Mouse (Mus musculus) G1E (cell line): Measurements from ENCODE around the gene Agap3. TPM values are rescaled to one million over a fixed set of nuclear protein-coding genes. Genes with fewer than 3 reads are reported as not detected.

ENCODE experiments used
- ATAC-seq: 2 replicates; pipeline ENCODE4 v1.8.0; 2016; ENCODE audit warnings: mild to moderate bottlenecking; ENCODE audit not compliant: insufficient number of reproducible peaks, poor library complexity, low FRiP score, severe bottlenecking; ENCODE audit errors: extremely low read depth
- DNase-seq: peaks from one replicate; pipeline ENCODE4 v3.0.0; 2012; ENCODE audit warnings: low spot score
- H3K27me3 ChIP-seq: 2 replicates; pipeline ENCODE4 v1.6.1; 2012; ENCODE audit warnings: mild to moderate bottlenecking, low read length, inconsistent platforms; ENCODE audit not compliant: insufficient read depth
- H3K36me3 ChIP-seq: replicated peaks from 2 replicates; pipeline ENCODE3; 2012; ENCODE audit warnings: mild to moderate bottlenecking, inconsistent platforms
- H3K4me1 ChIP-seq: 2 replicates; pipeline ENCODE4 v1.6.1; 2012; ENCODE audit warnings: low read depth, low read length, inconsistent platforms, mixed read lengths; ENCODE audit not compliant: insufficient read depth
- H3K4me3 ChIP-seq: 2 replicates; pipeline ENCODE4 v1.5.1; 2012; ENCODE audit warnings: low read depth, mild to moderate bottlenecking, inconsistent platforms, low read length, moderate library complexity, mixed read lengths
- H3K9me3 ChIP-seq: replicated peaks from 2 replicates; pipeline ENCODE4 v1.6.1; 2012; ENCODE audit warnings: inconsistent platforms
- CTCF ChIP-seq: IDR thresholded peaks from 2 replicates; pipeline ENCODE4 v1.5.1; 2012; ENCODE audit warnings: low read depth, low read length, inconsistent platforms, mixed read lengths
- GATA1 ChIP-seq: IDR thresholded peaks from 2 replicates; pipeline ENCODE4 v1.6.1; 2012; ENCODE audit warnings: borderline replicate concordance, low read length, inconsistent platforms, mixed read lengths
- GATA2 ChIP-seq: IDR thresholded peaks from 2 replicates; pipeline ENCODE4 v1.6.1; 2012; ENCODE audit warnings: low read depth, low read length, inconsistent platforms, borderline replicate concordance
- POLR2AphosphoS5 ChIP-seq: IDR thresholded peaks from 2 replicates; pipeline ENCODE4 v1.6.1; 2012; ENCODE audit warnings: low read depth, low read length, inconsistent platforms; ENCODE audit not compliant: insufficient replicate concordance
- TAL1 ChIP-seq: conservative IDR thresholded peaks from 2 replicates; pipeline ENCODE4 v1.6.1; 2012; ENCODE audit warnings: low read depth, low read length, inconsistent platforms, mixed read lengths
- polyA plus RNA-seq: library from polyadenylated mRNA; stranded (reverse); fragments of >175 nt; gene quantifications from 2 replicates; pipeline ENCODE4 v1.2.3, GENCODE M21; 2012
- total RNA-seq, 2 experiments: library from RNA; stranded (forward) in 1 of 2; stranded (reverse) in 1 of 2; fragments of 200-1000 nt in 1 of 2; fragments of >200 nt in 1 of 2; fragmentation: Nextera tagmentation in 1 of 2; gene quantifications; 2 replicates each; pipeline ENCODE4 v1.2.3; 2014 to 2017

Agap3 gene
- total and polyA plus RNA-seq, 3 experiments: 26.3 to 133 (median 30.3) TPM

- H3K27me3 ChIP-seq: peaks cover 41% of the 10 kb centered on the region
- H3K4me1 ChIP-seq: 0 out of 2 replicates have a peak, but pooled peaks cover 2% of the 10 kb centered on the region
- no peak within 1 kb of the TSS for H3K4me3 ChIP-seq
- no peak for DNase-seq
- no peak for TF ChIP-seq CTCF
- TF ChIP-seq GATA1: no peak
- no peak for TF ChIP-seq TAL1
- no peak for TF ChIP-seq GATA2
- TF ChIP-seq POLR2AphosphoS5: no peak
- no peak for ATAC-seq
- H3K9me3 ChIP-seq: no peaks in the 10 kb centered on the region
- H3K36me3 ChIP-seq: no peaks in the 10 kb centered on the region
These were observed 88.6 kb downstream of the Agap3 start, which contains the start of gene Asb10 for GRCm38 (mm10) chr5:24540387-24541143. Gene Asb10 (minus strand): TSS chr5:24540978.

DNA sequence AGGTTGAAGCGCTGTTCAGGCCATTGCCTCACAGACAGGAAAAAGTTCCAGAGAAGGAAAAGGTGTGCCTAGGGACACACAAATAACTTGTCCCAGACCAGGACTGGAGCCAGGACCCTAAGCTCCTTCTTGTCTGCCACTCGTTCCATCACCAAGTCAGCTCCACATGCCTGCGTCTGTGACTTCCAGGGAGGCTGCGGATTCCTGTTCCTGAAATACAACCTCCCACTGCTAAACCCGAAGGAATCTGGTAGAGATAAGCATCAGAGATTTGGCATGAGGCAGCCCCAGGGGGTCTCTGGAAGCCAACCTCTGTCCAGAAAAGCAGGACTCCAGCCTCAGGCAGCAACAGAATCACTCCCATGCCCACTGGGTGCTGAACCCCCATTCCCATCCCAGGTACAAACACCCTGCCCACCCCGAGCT is 89.2 kb downstream of the Agap3 start:
- no peak for TF ChIP-seq GATA2
- TF ChIP-seq POLR2AphosphoS5: no peak
- TF ChIP-seq GATA1: no peak
- no peak for TF ChIP-seq TAL1
- TF ChIP-seq CTCF: no peak
- Histone ChIP-seq H3K27me3 (peaks cover 46% of the 10 kb centered on the region), H3K36me3 (no peaks in the 10 kb centered on the region), H3K9me3 (no peaks in the 10 kb centered on the region), H3K4me1 (0 out of 2 replicates have a peak, but pooled peaks cover 2% of the 10 kb centered on the region), H3K4me3 (no peak overlapping the region)
- DNase-seq: no peak
- no peak for ATAC-seq

GRCm38 (mm10) chr5:24542643-24543042 is 90.7 kb downstream of the Agap3 start:
- Histone ChIP-seq H3K4me3 (no peak overlapping the region), H3K27me3 (peaks cover 43% of the 10 kb centered on the region), H3K4me1 (0 out of 2 replicates have a peak, but pooled peaks cover 2% of the 10 kb centered on the region), H3K36me3 (no peaks in the 10 kb centered on the region), H3K9me3 (no peaks in the 10 kb centered on the region)
- TF ChIP-seq GATA2 (no peak), TAL1 (no peak), CTCF (no peak), GATA1 (no peak), POLR2AphosphoS5 (no peak)
- ATAC-seq (no peak), DNase-seq (no peak)

- no peak overlapping the region for H3K4me3 ChIP-seq
- no peaks in the 10 kb centered on the region for H3K9me3 ChIP-seq
- H3K27me3 ChIP-seq: peaks cover 55% of the 10 kb centered on the region
- no peaks in the 10 kb centered on the region for H3K4me1 ChIP-seq
- no peaks in the 10 kb centered on the region for H3K36me3 ChIP-seq
- no peak for TF ChIP-seq TAL1
- no peak for TF ChIP-seq POLR2AphosphoS5
- TF ChIP-seq GATA1: no peak
- TF ChIP-seq GATA2: no peak
- TF ChIP-seq CTCF: no peak
- ATAC-seq (no peak), DNase-seq (no peak)
These were observed 98.8 kb downstream of the Agap3 start for GRCm38 (mm10) chr5:24550598-24551316.

DNA sequence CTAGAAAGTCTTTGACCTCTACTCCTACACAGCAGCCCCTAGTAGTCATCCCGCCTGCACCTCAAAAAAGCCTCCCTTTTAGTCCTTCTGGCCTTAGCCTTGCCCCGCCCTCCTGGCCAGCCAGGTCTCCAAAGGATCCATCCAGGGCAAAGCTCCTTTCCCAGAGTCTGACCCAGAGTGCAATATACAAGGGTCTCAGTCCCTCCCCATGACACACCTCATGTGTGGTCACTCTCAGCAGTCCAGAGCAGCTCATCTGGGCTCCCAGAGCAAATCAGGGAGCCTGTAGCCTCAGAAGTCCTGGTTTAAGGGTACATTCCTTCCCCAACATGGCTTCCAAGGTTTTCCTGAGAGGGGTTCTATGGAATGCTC is 99.3 kb downstream of the Agap3 start:
- Histone ChIP-seq H3K9me3 (no peaks in the 10 kb centered on the region), H3K4me3 (no peak overlapping the region), H3K4me1 (no peaks in the 10 kb centered on the region), H3K36me3 (no peaks in the 10 kb centered on the region), H3K27me3 (peaks cover 53% of the 10 kb centered on the region)
- TF ChIP-seq TAL1: no peak
- TF ChIP-seq CTCF: no peak
- TF ChIP-seq GATA1: no peak
- TF ChIP-seq GATA2: no peak
- no peak for TF ChIP-seq POLR2AphosphoS5
- ATAC-seq (no peak), DNase-seq (no peak)

Other genes with a start within 250 kb of the Agap3 start
- 3.3 and 6.8 TPM in 2 replicates for gene Kcnh2, start 100.6 kb upstream of the Agap3 start, total RNA-seq (2014; fragmentation: Nextera tagmentation)
- gene Kcnh2, start 100.6 kb upstream of the Agap3 start, total RNA-seq (2017): 1.0 and 1.3 TPM in 2 replicates
- 12.6 and 15.1 TPM in 2 replicates for gene Kcnh2, start 100.6 kb upstream of the Agap3 start, polyA plus RNA-seq
- 0.23 and 0.58 TPM in 2 replicates for gene Nos3, start 87.4 kb upstream of the Agap3 start, total RNA-seq (2014; fragmentation: Nextera tagmentation)
- gene Nos3, start 87.4 kb upstream of the Agap3 start, total RNA-seq (2017): 0.17 and 0.22 TPM in 2 replicates
- 0.07 and 0.09 TPM in 2 replicates for gene Nos3, start 87.4 kb upstream of the Agap3 start, polyA plus RNA-seq
- not detected in 2 replicates for gene Atg9b, start 60.0 kb upstream of the Agap3 start, total RNA-seq (2014; fragmentation: Nextera tagmentation)
- gene Atg9b, start 60.0 kb upstream of the Agap3 start, total RNA-seq (2017): 0.06 and 0.11 TPM in 2 replicates
- 0.15 TPM in 2 replicates for gene Atg9b, start 60.0 kb upstream of the Agap3 start, polyA plus RNA-seq
- gene Abcb8, start 58.5 kb upstream of the Agap3 start, total RNA-seq (2014; fragmentation: Nextera tagmentation): 13.5 and 17.7 TPM in 2 replicates
- gene Abcb8, start 58.5 kb upstream of the Agap3 start, total RNA-seq (2017): 15.4 and 20.4 TPM in 2 replicates
- 43.6 and 44.0 TPM in 2 replicates for gene Abcb8, start 58.5 kb upstream of the Agap3 start, polyA plus RNA-seq
- not detected in 2 replicates for gene Asic3, start 38.8 kb upstream of the Agap3 start, total RNA-seq (2014; fragmentation: Nextera tagmentation)
- 0.05 TPM in 1 of 2 replicates, not detected in the other for gene Asic3, start 38.8 kb upstream of the Agap3 start, total RNA-seq (2017)
- gene Asic3, start 38.8 kb upstream of the Agap3 start, polyA plus RNA-seq: 0.06 TPM in 1 of 2 replicates, not detected in the other
- 14.3 and 19.1 TPM in 2 replicates for gene Cdk5, start 28.6 kb upstream of the Agap3 start, total RNA-seq (2014; fragmentation: Nextera tagmentation)
- gene Cdk5, start 28.6 kb upstream of the Agap3 start, total RNA-seq (2017): 26.6 and 28.1 TPM in 2 replicates
- gene Cdk5, start 28.6 kb upstream of the Agap3 start, polyA plus RNA-seq: 9.8 and 12.7 TPM in 2 replicates
- 24.7 and 42.1 TPM in 2 replicates for gene Slc4a2, start 28.3 kb upstream of the Agap3 start, total RNA-seq (2014; fragmentation: Nextera tagmentation)
- 25.5 and 30.5 TPM in 2 replicates for gene Slc4a2, start 28.3 kb upstream of the Agap3 start, total RNA-seq (2017)
- 17.4 and 20.0 TPM in 2 replicates for gene Slc4a2, start 28.3 kb upstream of the Agap3 start, polyA plus RNA-seq
- gene Fastk, start 6.9 kb upstream of the Agap3 start, total RNA-seq (2014; fragmentation: Nextera tagmentation): 95.9 and 97.8 TPM in 2 replicates
- gene Fastk, start 6.9 kb upstream of the Agap3 start, total RNA-seq (2017): 36.2 and 46.9 TPM in 2 replicates
- 286 and 295 TPM in 2 replicates for gene Fastk, start 6.9 kb upstream of the Agap3 start, polyA plus RNA-seq
- gene Tmub1, start 4.3 kb upstream of the Agap3 start, total RNA-seq (2014; fragmentation: Nextera tagmentation): 11.1 and 14.3 TPM in 2 replicates
- 13.3 and 16.1 TPM in 2 replicates for gene Tmub1, start 4.3 kb upstream of the Agap3 start, total RNA-seq (2017)
- 36.3 and 38.1 TPM in 2 replicates for gene Tmub1, start 4.3 kb upstream of the Agap3 start, polyA plus RNA-seq
- gene Gbx1, start 75.0 kb downstream of the Agap3 start, total RNA-seq (2014; fragmentation: Nextera tagmentation): not detected in 2 replicates
- 0.12 TPM in 1 of 2 replicates, not detected in the other for gene Gbx1, start 75.0 kb downstream of the Agap3 start, total RNA-seq (2017)
- gene Gbx1, start 75.0 kb downstream of the Agap3 start, polyA plus RNA-seq: 0.01 and 0.02 TPM in 2 replicates
- gene Asb10, start 88.8 kb downstream of the Agap3 start, total RNA-seq (2014; fragmentation: Nextera tagmentation): not detected in 2 replicates
- gene Asb10, start 88.8 kb downstream of the Agap3 start, total RNA-seq (2017): not detected in 2 replicates
- gene Asb10, start 88.8 kb downstream of the Agap3 start, polyA plus RNA-seq: 0.04 TPM in 1 of 2 replicates, not detected in the other
- gene 4931409K22Rik, start 104.6 kb downstream of the Agap3 start, total RNA-seq (2014; fragmentation: Nextera tagmentation): not detected in 2 replicates
- gene 4931409K22Rik, start 104.6 kb downstream of the Agap3 start, total RNA-seq (2017): 0.06 TPM in 1 of 2 replicates, not detected in the other
- gene 4931409K22Rik, start 104.6 kb downstream of the Agap3 start, polyA plus RNA-seq: not detected in 2 replicates
- gene Abcf2, start 125.3 kb downstream of the Agap3 start, total RNA-seq (2014; fragmentation: Nextera tagmentation): 54.2 and 58.8 TPM in 2 replicates
- 89.5 and 94.6 TPM in 2 replicates for gene Abcf2, start 125.3 kb downstream of the Agap3 start, total RNA-seq (2017)
- 68.5 and 81.4 TPM in 2 replicates for gene Abcf2, start 125.3 kb downstream of the Agap3 start, polyA plus RNA-seq
- 5.9 and 15.8 TPM in 2 replicates for gene Chpf2, start 134.6 kb downstream of the Agap3 start, total RNA-seq (2014; fragmentation: Nextera tagmentation)
- 7.3 and 14.9 TPM in 2 replicates for gene Chpf2, start 134.6 kb downstream of the Agap3 start, total RNA-seq (2017)
- 19.9 and 28.5 TPM in 2 replicates for gene Chpf2, start 134.6 kb downstream of the Agap3 start, polyA plus RNA-seq
- gene Smarcd3, start 172.2 kb downstream of the Agap3 start, total RNA-seq (2014; fragmentation: Nextera tagmentation): not detected in 2 replicates
- 0.06 and 0.22 TPM in 2 replicates for gene Smarcd3, start 172.2 kb downstream of the Agap3 start, total RNA-seq (2017)
- gene Smarcd3, start 172.2 kb downstream of the Agap3 start, polyA plus RNA-seq: 0.12 TPM in 1 of 2 replicates, not detected in the other
- gene Nub1, start 233.4 kb downstream of the Agap3 start, total RNA-seq (2014; fragmentation: Nextera tagmentation): 40.8 and 44.7 TPM in 2 replicates
- gene Nub1, start 233.4 kb downstream of the Agap3 start, total RNA-seq (2017): 56.3 and 58.6 TPM in 2 replicates
- gene Nub1, start 233.4 kb downstream of the Agap3 start, polyA plus RNA-seq: 25.8 and 28.8 TPM in 2 replicates